Mouse (Mus musculus) ES-Bruce4 (cell line): Measurements from ENCODE around the gene Rit1.

Experiments
- CTCF ChIP-seq: IDR thresholded peaks from one replicate; pipeline ENCODE4 v1.8.1; 2011; ENCODE audit warnings: low read depth, low read length
- POLR2A ChIP-seq: IDR thresholded peaks from one replicate; pipeline ENCODE4 v1.8.1; 2011; ENCODE audit warnings: low read length; ENCODE audit not compliant: insufficient read depth

GRCm38 (mm10) chr3:88714725-88715124 lies 1.9 kb upstream of the Rit1 start:
- TF ChIP-seq CTCF (no peak), POLR2A (no peak)
